Mouse (Mus musculus): ENCODE data around the gene Lrpprc. TPM values are rescaled to one million over a fixed set of nuclear protein-coding genes. Genes with fewer than 3 reads are reported as not detected.
"Not testable (repeated sequence)": the region's sequence is repeated elsewhere in the genome, so short reads cannot be mapped to it uniquely, and the experiment has no call there.

Gene Lrpprc
- total RNA-seq (2015; ENCODE audit: low replicate concordance): 36.4 and 60.1 TPM in 2 replicates
- 74.5 and 116 TPM in 2 replicates for total RNA-seq (2017; ENCODE audit: low replicate concordance)

- ATAC-seq (replicated peaks; ENCODE audit: low FRiP score, poor library complexity, severe bottlenecking): peak; percentile 92
Measured at GRCm38 (mm10) chr17:84790447-84791098, at the start of gene Lrpprc. Gene Lrpprc, minus strand, starts transcription at chr17:84790789.

DNA sequence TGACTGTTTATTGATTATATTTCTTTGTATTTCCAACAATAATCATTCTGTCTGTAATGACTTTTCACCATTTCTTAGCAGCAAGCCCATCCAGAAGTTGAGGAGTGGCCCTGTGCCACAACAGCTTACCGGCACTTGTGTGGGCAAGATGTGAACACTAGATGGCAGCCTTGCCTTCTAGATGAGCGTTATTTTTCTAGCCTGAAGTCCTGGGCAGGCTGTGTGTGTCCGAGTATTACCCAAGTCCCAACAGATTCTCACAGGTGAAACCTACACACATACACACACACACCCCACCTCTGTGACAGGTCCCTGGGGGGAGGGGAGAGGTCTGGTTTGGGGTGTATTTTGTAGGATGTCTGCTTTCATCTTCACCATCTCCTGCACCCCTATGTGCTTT lies 47.2 kb upstream of the Lrpprc start:
- ATAC-seq (replicated peaks; ENCODE audit: low FRiP score, poor library complexity, severe bottlenecking): peak; percentile 84

DNA sequence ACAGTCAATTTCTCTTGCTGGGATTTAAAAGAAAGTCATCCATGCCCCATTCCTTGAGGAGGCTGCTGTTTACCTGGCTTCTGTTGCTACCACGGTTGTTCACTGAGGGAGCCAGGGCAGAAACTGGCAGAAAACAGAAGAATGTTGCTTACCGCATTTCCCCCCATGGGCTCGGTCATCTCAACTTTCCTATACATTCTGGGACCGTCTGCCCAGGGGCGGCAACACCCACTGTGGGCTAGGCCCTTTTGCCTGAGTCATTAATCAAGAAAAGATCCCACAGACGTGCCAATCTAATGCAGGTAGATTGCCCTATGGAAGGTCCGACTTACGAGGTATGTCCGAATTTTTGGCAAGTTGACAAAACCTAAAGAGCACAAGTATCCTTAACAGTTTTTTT lies 44.7 kb upstream of the Lrpprc start:
- no peak for ATAC-seq (replicated peaks; ENCODE audit: low FRiP score, poor library complexity, severe bottlenecking)

- no peak for ATAC-seq (replicated peaks; ENCODE audit: low FRiP score, poor library complexity, severe bottlenecking)
Measured at GRCm38 (mm10) chr17:84832346-84832745, 41.8 kb upstream of the Lrpprc start.

DNA sequence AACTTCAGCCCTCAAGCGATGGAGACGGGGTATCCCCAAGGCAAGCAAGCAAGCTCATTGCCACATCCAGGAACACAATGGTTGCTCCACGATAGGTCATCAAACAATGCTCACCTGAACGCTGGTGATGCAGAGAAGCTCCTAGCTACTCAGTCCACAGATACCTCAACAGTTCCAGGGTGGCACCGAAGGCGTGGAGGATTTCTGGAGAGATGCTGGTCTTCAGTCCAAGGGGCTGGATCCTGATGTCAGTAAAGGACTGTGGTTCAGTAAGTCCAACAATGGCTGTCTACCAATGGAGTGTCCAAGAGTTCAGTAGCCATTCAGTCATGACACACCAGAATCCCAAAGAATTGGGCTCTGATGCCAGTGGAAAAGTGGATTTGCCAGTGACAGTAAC lies 37.7 kb upstream of the Lrpprc start:
- ATAC-seq (replicated peaks; ENCODE audit: low FRiP score, poor library complexity, severe bottlenecking): no peak

GRCm38 (mm10) chr17:84820603-84821002 lies 30.0 kb upstream of the Lrpprc start:
- no peak for ATAC-seq (replicated peaks; ENCODE audit: low FRiP score, poor library complexity, severe bottlenecking)

- ATAC-seq (replicated peaks; ENCODE audit: low FRiP score, poor library complexity, severe bottlenecking): no peak
Measured at GRCm38 (mm10) chr17:84818390-84818789, 27.8 kb upstream of the Lrpprc start.

DNA sequence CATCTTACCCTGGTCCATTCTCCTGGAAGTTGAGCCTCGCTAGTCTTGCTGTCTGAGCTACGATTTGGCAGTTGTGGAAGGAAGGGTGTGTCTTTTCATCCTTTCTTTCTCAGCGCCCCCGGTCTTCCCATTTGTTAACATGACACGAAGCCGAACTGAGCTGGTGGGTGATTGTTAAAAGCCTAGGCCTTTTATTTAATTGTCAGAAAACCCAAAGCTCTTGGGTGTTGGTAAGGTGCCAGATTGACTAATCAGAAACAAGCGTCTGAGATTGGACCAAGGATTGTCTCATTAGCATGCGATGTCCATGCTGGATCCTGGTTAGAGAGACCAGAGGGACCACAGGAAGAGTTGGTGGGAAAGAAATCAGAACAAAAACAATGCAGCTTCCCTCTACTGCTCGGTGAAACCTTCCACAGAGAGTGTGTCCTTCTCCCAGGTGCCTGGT lies 25.4 kb upstream of the Lrpprc start:
- no peak for ATAC-seq (replicated peaks; ENCODE audit: low FRiP score, poor library complexity, severe bottlenecking)

- ATAC-seq (replicated peaks; ENCODE audit: low FRiP score, poor library complexity, severe bottlenecking): no peak
Measured at GRCm38 (mm10) chr17:84814905-84815304, 24.3 kb upstream of the Lrpprc start.

DNA sequence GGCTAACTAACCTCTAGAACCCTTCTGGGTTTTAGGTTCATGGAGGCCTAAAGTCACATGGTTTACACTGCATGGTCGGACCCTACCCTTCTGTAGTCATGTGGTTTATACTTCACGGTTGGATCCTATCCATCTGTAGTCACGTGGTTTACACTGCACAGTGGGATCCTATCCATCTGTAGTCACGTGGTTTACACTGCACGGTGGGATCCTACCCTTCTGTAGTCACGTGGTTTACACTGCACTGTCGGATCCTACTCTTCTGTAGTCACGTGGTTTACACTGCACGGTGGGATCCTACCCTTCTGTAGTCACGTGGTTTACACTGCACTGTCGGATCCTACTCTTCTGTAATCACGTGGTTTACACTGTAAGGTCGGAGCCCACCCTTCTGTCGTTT lies 23.6 kb upstream of the Lrpprc start:
- not testable (repeated sequence) for ATAC-seq (replicated peaks; ENCODE audit: low FRiP score, poor library complexity, severe bottlenecking)

GRCm38 (mm10) chr17:84792006-84792405 lies 1.4 kb upstream of the Lrpprc start:
- no peak for ATAC-seq (replicated peaks; ENCODE audit: low FRiP score, poor library complexity, severe bottlenecking)

- ATAC-seq (replicated peaks; ENCODE audit: low FRiP score, poor library complexity, severe bottlenecking): peak; percentile 44
Measured at GRCm38 (mm10) chr17:84791156-84791555, 567 bp upstream of the Lrpprc start.

DNA sequence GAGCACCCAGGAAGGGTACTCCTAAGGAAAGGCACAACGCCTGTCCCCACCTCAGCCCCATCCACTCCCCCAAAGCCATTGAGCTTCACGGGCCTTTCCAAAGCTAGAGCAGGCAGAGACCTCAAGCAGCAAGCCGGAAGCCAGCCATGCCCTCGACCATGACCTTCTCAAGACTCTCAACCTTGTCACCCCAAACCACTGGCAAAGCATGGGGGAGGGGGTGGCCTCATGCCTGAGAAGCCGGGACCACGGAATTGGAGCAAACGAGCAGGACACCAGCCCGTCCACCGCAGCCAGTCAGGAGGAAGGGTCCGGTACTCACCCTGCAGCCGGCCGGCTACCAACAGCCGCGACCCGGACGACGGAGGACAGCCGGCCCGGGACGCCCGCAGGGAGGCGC lies 546 bp downstream of the Lrpprc start:
- no peak for ATAC-seq (replicated peaks; ENCODE audit: low FRiP score, poor library complexity, severe bottlenecking)

- ATAC-seq (replicated peaks; ENCODE audit: low FRiP score, poor library complexity, severe bottlenecking): no peak
Measured at GRCm38 (mm10) chr17:84788376-84789125, 2.0 kb downstream of the Lrpprc start.

GRCm38 (mm10) chr17:84787477-84787876 lies 3.1 kb downstream of the Lrpprc start:
- ATAC-seq (replicated peaks; ENCODE audit: low FRiP score, poor library complexity, severe bottlenecking): no peak

GRCm38 (mm10) chr17:84786911-84787310 lies 3.7 kb downstream of the Lrpprc start:
- no peak for ATAC-seq (replicated peaks; ENCODE audit: low FRiP score, poor library complexity, severe bottlenecking)

DNA sequence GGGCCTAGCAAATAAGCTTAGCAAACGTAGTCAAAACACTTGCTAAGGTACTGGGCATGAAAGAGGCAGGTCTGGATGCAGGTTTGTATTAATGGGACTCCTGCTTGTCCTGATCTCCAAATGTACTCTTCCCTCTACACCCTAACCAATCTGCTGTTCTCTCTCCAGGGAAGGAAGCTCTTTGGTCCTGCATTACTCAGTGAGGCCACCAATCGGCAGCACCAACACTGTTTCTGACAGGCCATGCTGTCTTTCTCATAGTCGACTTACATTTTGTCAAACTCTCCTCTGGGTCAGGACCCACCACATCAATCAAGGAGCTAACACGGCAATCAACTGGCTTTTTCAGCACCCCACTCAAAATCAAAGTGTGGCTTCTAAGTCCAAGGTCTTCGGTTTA lies 5.4 kb downstream of the Lrpprc start:
- ATAC-seq (replicated peaks; ENCODE audit: low FRiP score, poor library complexity, severe bottlenecking): no peak

DNA sequence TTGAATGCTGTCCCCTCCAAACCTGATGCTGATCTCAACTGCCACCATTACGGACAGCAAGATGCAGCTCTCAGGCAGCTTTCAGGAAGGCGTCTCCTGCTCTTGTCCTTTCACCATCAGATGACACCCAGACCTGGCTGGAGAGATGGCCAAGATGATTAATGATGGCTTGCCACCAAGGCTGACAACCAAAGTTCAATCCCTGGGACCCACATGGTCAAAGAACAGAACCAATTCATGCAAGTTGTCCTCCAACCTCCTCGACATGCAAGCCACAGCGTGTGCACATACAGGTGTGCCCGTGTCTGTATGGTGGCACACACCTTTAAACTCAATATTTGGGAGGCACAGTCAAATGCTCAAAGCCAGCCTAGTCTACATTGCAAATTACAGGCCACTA lies 7.1 kb downstream of the Lrpprc start:
- ATAC-seq (replicated peaks; ENCODE audit: low FRiP score, poor library complexity, severe bottlenecking): no peak

GRCm38 (mm10) chr17:84780321-84780720 lies 10.3 kb downstream of the Lrpprc start:
- no peak for ATAC-seq (replicated peaks; ENCODE audit: low FRiP score, poor library complexity, severe bottlenecking)

DNA sequence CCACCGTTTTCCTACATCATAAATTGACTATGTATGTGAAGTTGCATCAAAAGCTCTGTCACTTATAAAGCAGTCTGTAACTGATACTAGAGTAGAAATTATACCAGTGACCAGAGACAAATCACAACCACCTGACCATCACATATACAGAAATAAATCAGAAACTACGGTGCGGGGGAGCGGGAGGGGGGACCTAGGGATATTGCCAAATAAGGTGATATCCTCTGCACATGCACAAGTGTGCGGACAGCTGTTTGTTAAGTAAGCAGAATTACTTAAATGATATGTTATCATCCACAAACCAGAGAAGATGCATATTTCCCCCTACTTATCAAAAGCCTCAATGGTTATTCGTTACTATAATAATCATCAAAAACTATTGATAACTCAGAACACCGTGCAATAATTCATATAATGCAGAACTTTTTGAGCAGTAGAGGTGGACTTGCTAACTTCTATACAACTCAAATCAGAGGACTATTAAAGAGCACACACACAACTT lies 12.1 kb downstream of the Lrpprc start:
- 0 out of 2 replicates have a peak, but pooled peaks have one; percentile 7 for ATAC-seq (replicated peaks; ENCODE audit: low FRiP score, poor library complexity, severe bottlenecking)

- peak; percentile 92 for ATAC-seq (replicated peaks; ENCODE audit: low FRiP score, poor library complexity, severe bottlenecking)
Measured at GRCm38 (mm10) chr17:84776362-84777000, 14.1 kb downstream of the Lrpprc start.

Data from erythroblast, adult 5-6 weeks (primary cell).